Mouse (Mus musculus) neural tube, embryonic 11.5 days (tissue): ENCODE measurements around the gene Lrwd1. TPM values are rescaled to one million over a fixed set of nuclear protein-coding genes. Genes with fewer than 3 reads are reported as not detected.

Experiments
- ATAC-seq: fragments of 200-750 bp; cut with Nextera tagmentation; 2 replicates; pipeline ENCODE4 v1.8.0; 2017; ENCODE audit warnings: moderate number of reproducible peaks, mild to moderate bottlenecking, moderate TSS enrichment, moderate library complexity; ENCODE audit not compliant: insufficient read depth, low FRiP score, low TSS enrichment
- DNase-seq: peaks from one replicate; pipeline ENCODE4 v3.0.0-alpha.2; 2015; ENCODE audit warnings: low spot score
- H3K27ac ChIP-seq: fragments of 300-500 bp; sonication (generic); 2 replicates; pipeline ENCODE4 v1.5.1; 2014; ENCODE audit warnings: low read depth, mild to moderate bottlenecking, low read length
- H3K27me3 ChIP-seq: fragments of 300-500 bp; sonication (generic); 2 replicates; pipeline ENCODE4 v1.6.1; 2014; ENCODE audit warnings: mild to moderate bottlenecking, low read length, mixed read lengths; ENCODE audit not compliant: control insufficient read depth, insufficient read depth
- H3K36me3 ChIP-seq: fragments of 300-500 bp; sonication (generic); 2 replicates; pipeline ENCODE4 v1.6.1; 2014; ENCODE audit warnings: mild to moderate bottlenecking, low read length, moderate library complexity, mixed read lengths; ENCODE audit not compliant: control insufficient read depth, insufficient read depth
- H3K4me1 ChIP-seq: fragments of 300-500 bp; sonication (generic); 2 replicates; pipeline ENCODE4 v1.6.1; 2014; ENCODE audit warnings: low read length, mixed read lengths; ENCODE audit not compliant: control insufficient read depth, insufficient read depth
- H3K4me2 ChIP-seq: fragments of 300-500 bp; sonication (generic); 2 replicates; pipeline ENCODE4 v1.6.1; 2014; ENCODE audit warnings: low read depth, mild to moderate bottlenecking, moderate library complexity
- H3K4me3 ChIP-seq: fragments of 300-500 bp; sonication (generic); 2 replicates; pipeline ENCODE4 v1.5.1; 2014; ENCODE audit warnings: low read depth, low read length
- H3K9ac ChIP-seq: fragments of 300-500 bp; sonication (generic); 2 replicates; pipeline ENCODE4 v1.6.1; 2014; ENCODE audit warnings: mild to moderate bottlenecking, low read length
- H3K9me3 ChIP-seq: fragments of 300-500 bp; sonication (generic); 2 replicates; pipeline ENCODE4 v1.6.1; 2016; ENCODE audit warnings: low read length; ENCODE audit not compliant: control insufficient read depth
- WGBS: fragments of 180-500 bp; shearing (Covaris S2); extraction: QIAGEN DNeasy Blood & Tissue Kit; methylation state at CpG from one replicate; pipeline ENCODE4 v1.1.7; 2014; 5-methylcytosine and 5-hydroxymethylcytosine counted together
- polyA plus RNA-seq: library from polyadenylated mRNA; unstranded; fragments of >200 nt; fragmentation: Nextera tagmentation; extraction: Ambion mirVana; gene quantifications from 2 replicates; pipeline ENCODE4 v1.2.1, GENCODE M21; 2014

The Lrwd1 gene
- polyA plus RNA-seq, 1 experiment from 2014 or later: 45.3 TPM

- H3K4me1 ChIP-seq: peaks cover 8% of the 10 kb centered on the region; the same call in 1 of the 2 replicates
- ATAC-seq: no peak
- no peaks in the 10 kb centered on the region for H3K9me3 ChIP-seq
- 42% methylated on average over 17 of the region's 17 CpGs for WGBS
- no peak overlapping the region for H3K27ac ChIP-seq
- H3K4me2 ChIP-seq: peak overlapping the region; percentile 90
- H3K36me3 ChIP-seq: no peaks in the 10 kb centered on the region
- DNase-seq: no peak
- H3K9ac ChIP-seq: peak overlapping the region; percentile 63; the same call in 1 of the 2 replicates
- no peaks in the 10 kb centered on the region for H3K27me3 ChIP-seq
- peak overlapping the region; percentile 53; the same call in 1 of the 2 replicates for H3K4me3 ChIP-seq
Measured at GRCm38 (mm10) chr5:136171363-136172341, 35.8 kb upstream of the Lrwd1 start.

- no peaks in the 10 kb centered on the region for H3K27me3 ChIP-seq
- H3K4me3 ChIP-seq: peak within 1 kb of the TSS; percentile 53
- peaks cover 8% of the 10 kb centered on the region; the same call in 1 of the 2 replicates for H3K4me1 ChIP-seq
- WGBS: 8% methylated on average over 42 of the region's 49 CpGs
- peak within 1 kb of the TSS; percentile 27; the same call in 1 of the 2 replicates for H3K27ac ChIP-seq
- peak within 1 kb of the TSS; percentile 63 for H3K9ac ChIP-seq
- H3K36me3 ChIP-seq: no peaks in the 10 kb centered on the region
- H3K9me3 ChIP-seq: no peaks in the 10 kb centered on the region
- H3K4me2 ChIP-seq: peak within 1 kb of the TSS; percentile 90
- DNase-seq (peak; percentile 87), ATAC-seq (peak; percentile 88)
Measured at GRCm38 (mm10) chr5:136170512-136171362, 34.9 kb upstream of the Lrwd1 start, which contains the start of gene Orai2. Orai2 (minus strand) TSS chr5:136170713.

GRCm38 (mm10) chr5:136169626-136170511 lies 34.0 kb upstream of the Lrwd1 start:
- peak; percentile 58 for DNase-seq
- Histone ChIP-seq H3K36me3 (no peaks in the 10 kb centered on the region), H3K4me3 (peak overlapping the region; percentile 53), H3K27me3 (no peaks in the 10 kb centered on the region), H3K4me1 (peaks cover 8% of the 10 kb centered on the region; the same call in 1 of the 2 replicates), H3K27ac (peak overlapping the region; percentile 27; the same call in 1 of the 2 replicates), H3K9ac (peak overlapping the region; percentile 63), H3K9me3 (no peaks in the 10 kb centered on the region), H3K4me2 (peak overlapping the region; percentile 90)
- ATAC-seq: peak; percentile 67
- 18% methylated on average over 15 of the region's 15 CpGs for whole genome bisulfite sequencing

- H3K9me3 ChIP-seq: no peaks in the 10 kb centered on the region
- H3K27me3 ChIP-seq: no peaks in the 10 kb centered on the region
- no peak overlapping the region for H3K27ac ChIP-seq
- H3K4me2 ChIP-seq: no peak overlapping the region
- H3K4me3 ChIP-seq: no peak overlapping the region
- DNase-seq (no peak), ATAC-seq (no peak)
- H3K9ac ChIP-seq: no peak overlapping the region
- H3K36me3 ChIP-seq: no peaks in the 10 kb centered on the region
- 90% methylated on average over 3 of the region's 3 CpGs for WGBS
- peaks cover 8% of the 10 kb centered on the region; the same call in 1 of the 2 replicates for H3K4me1 ChIP-seq
Measured at GRCm38 (mm10) chr5:136168071-136168470, 32.2 kb upstream of the Lrwd1 start.

- no peak for ATAC-seq
- H3K4me1 ChIP-seq: peaks cover 8% of the 10 kb centered on the region; the same call in 1 of the 2 replicates
- no peak for DNase-seq
- no peaks in the 10 kb centered on the region for H3K27me3 ChIP-seq
- H3K36me3 ChIP-seq: no peaks in the 10 kb centered on the region
- H3K4me2 ChIP-seq: no peak overlapping the region
- H3K27ac ChIP-seq: no peak overlapping the region
- 85% methylated on average over 4 of the region's 4 CpGs for WGBS
- no peak overlapping the region for H3K9ac ChIP-seq
- no peaks in the 10 kb centered on the region for H3K9me3 ChIP-seq
- no peak overlapping the region for H3K4me3 ChIP-seq
Measured at GRCm38 (mm10) chr5:136167296-136167695, 31.4 kb upstream of the Lrwd1 start.

- no peaks in the 10 kb centered on the region for H3K9me3 ChIP-seq
- no peak overlapping the region for H3K9ac ChIP-seq
- H3K27ac ChIP-seq: no peak overlapping the region
- 81% methylated on average over 8 of the region's 8 CpGs for WGBS
- no peaks in the 10 kb centered on the region for H3K27me3 ChIP-seq
- no peak overlapping the region for H3K4me2 ChIP-seq
- H3K4me1 ChIP-seq: no peaks in the 10 kb centered on the region
- ATAC-seq (no peak), DNase-seq (no peak)
- no peaks in the 10 kb centered on the region for H3K36me3 ChIP-seq
- H3K4me3 ChIP-seq: no peak overlapping the region
Measured at GRCm38 (mm10) chr5:136165246-136165645, 29.4 kb upstream of the Lrwd1 start.

GRCm38 (mm10) chr5:136163807-136164474 lies 28.1 kb upstream of the Lrwd1 start:
- no peak overlapping the region for H3K4me3 ChIP-seq
- no peak overlapping the region for H3K27ac ChIP-seq
- H3K27me3 ChIP-seq: no peaks in the 10 kb centered on the region
- no peaks in the 10 kb centered on the region for H3K36me3 ChIP-seq
- no peak overlapping the region for H3K9ac ChIP-seq
- DNase-seq (no peak), ATAC-seq (no peak)
- WGBS: 79% methylated on average over 11 of the region's 11 CpGs
- no peak overlapping the region for H3K4me2 ChIP-seq
- no peaks in the 10 kb centered on the region for H3K9me3 ChIP-seq
- no peaks in the 10 kb centered on the region for H3K4me1 ChIP-seq
